Mouse (Mus musculus) stomach, embryonic 16.5 days (tissue): Measurements from ENCODE around the gene 9330159F19Rik. TPM values are rescaled to one million over a fixed set of nuclear protein-coding genes. Genes with fewer than 3 reads are reported as not detected.

Experiments used
- ATAC-seq: fragments of 200-750 bp; cut with Nextera tagmentation; 2 replicates; pipeline ENCODE4 v1.8.0; 2017; ENCODE audit warnings: moderate number of reproducible peaks, moderate TSS enrichment; ENCODE audit not compliant: insufficient read depth, low FRiP score
- H3K27ac ChIP-seq: fragments of 300-500 bp; sonication (generic); 2 replicates; pipeline ENCODE4 v1.5.1; 2014; ENCODE audit warnings: low read length
- H3K27me3 ChIP-seq: fragments of 300-500 bp; sonication (generic); 2 replicates; pipeline ENCODE4 v1.6.1; 2014; ENCODE audit warnings: low read length, control low read depth, mixed read lengths; ENCODE audit not compliant: control insufficient read depth, insufficient read depth
- H3K36me3 ChIP-seq: fragments of 300-500 bp; sonication (generic); 2 replicates; pipeline ENCODE4 v1.6.1; 2014; ENCODE audit warnings: low read length; ENCODE audit not compliant: control insufficient read depth, insufficient read depth
- H3K4me1 ChIP-seq: fragments of 300-500 bp; sonication (generic); 2 replicates; pipeline ENCODE4 v1.6.1; 2014; ENCODE audit warnings: low read length, control low read depth, mixed read lengths; ENCODE audit not compliant: control insufficient read depth, insufficient read depth
- H3K4me2 ChIP-seq: fragments of 300-500 bp; sonication (generic); 2 replicates; pipeline ENCODE4 v1.6.1; 2014; ENCODE audit warnings: low read depth, low read length, mixed read lengths
- H3K4me3 ChIP-seq: fragments of 300-500 bp; sonication (generic); replicated peaks from 2 replicates; pipeline ENCODE4 v1.5.1; 2014; ENCODE audit warnings: mild to moderate bottlenecking, low read length
- H3K9ac ChIP-seq: fragments of 300-500 bp; sonication (generic); 2 replicates; pipeline ENCODE4 v1.6.1; 2014; ENCODE audit warnings: low read length
- H3K9me3 ChIP-seq: fragments of 300-500 bp; sonication (generic); replicated peaks from 2 replicates; pipeline ENCODE4 v1.6.1; 2016; ENCODE audit warnings: low read length, control low read depth; ENCODE audit not compliant: control insufficient read depth
- WGBS: fragments of 180-500 bp; shearing (Covaris S2); extraction: QIAGEN DNeasy Blood & Tissue Kit; methylation state at CpG from one replicate; pipeline ENCODE4 v1.1.7; 2014; 5-methylcytosine and 5-hydroxymethylcytosine counted together
- polyA plus RNA-seq: library from polyadenylated mRNA; unstranded; fragments of >200 nt; fragmentation: Nextera tagmentation; extraction: Ambion mirVana; gene quantifications from 2 replicates; pipeline ENCODE4 v1.2.1, GENCODE M21; 2015

9330159F19Rik gene
- polyA plus RNA-seq, 1 experiment from 2014 or later = 3.0 TPM

DNA sequence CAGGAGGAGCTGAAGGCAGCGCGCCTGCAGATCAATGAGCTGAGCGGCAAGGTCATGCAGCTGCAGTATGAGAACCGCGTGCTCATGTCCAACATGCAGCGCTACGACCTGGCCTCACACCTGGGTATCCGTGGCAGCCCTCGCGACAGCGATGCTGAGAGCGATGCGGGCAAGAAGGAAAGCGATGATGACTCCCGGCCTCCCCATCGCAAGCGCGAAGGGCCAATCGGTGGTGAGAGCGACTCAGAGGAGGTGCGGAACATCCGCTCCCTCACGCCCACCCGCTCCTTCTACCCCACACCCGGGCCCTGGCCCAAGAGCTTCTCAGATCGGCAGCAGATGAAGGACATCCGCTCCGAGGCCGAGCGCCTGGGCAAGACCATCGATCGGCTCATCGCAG, 14.6 kb upstream of the 9330159F19Rik start:
- 95% methylated on average over 33 of the region's 33 CpGs for WGBS
- Histone ChIP-seq H3K36me3 (no peaks in the 10 kb centered on the region), H3K9ac (no peak overlapping the region), H3K27me3 (no peaks in the 10 kb centered on the region), H3K4me1 (no peaks in the 10 kb centered on the region), H3K4me2 (no peak overlapping the region), H3K9me3 (peaks cover 6% of the 10 kb centered on the region; the same call in 1 of the 2 replicates), H3K4me3 (no peak overlapping the region), H3K27ac (no peak overlapping the region)
- no peak for ATAC-seq

DNA sequence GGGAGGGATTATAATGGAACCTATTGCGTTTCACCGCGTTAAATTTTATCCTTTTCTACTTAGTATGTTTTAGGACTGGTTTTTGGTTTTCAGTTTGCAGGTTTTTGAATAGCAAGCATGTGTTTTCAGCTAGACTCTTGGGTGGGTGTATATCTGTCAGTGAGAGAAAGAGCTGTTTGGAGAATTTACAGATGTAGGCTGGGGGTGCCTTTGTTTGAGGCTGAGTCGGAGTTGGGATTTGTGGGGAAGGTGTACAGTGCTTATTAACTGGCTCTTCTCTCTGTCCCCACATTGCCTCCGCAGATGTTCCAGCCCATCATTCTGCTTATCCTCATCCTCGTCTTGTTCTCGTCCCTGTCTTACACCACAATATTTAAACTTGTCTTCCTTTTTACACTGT, 12.8 kb upstream of the 9330159F19Rik start, which contains the start of gene Gm49353:
Gm49353 (plus strand) TSS at position 313 of the 400 bp plus-strand sequence.
- ATAC-seq = no peak
- H3K27ac ChIP-seq = no peak within 1 kb of the TSS
- no peak within 1 kb of the TSS for H3K4me3 ChIP-seq
- WGBS = 79% methylated on average over 7 of the region's 7 CpGs
- H3K9me3 ChIP-seq = peaks cover 6% of the 10 kb centered on the region; the same call in 1 of the 2 replicates
- H3K4me1 ChIP-seq = no peaks in the 10 kb centered on the region
- H3K4me2 ChIP-seq = no peak within 1 kb of the TSS
- H3K36me3 ChIP-seq = no peaks in the 10 kb centered on the region
- no peaks in the 10 kb centered on the region for H3K27me3 ChIP-seq
- H3K9ac ChIP-seq = no peak within 1 kb of the TSS

GRCm38 (mm10) chr10:29199835-29200234, 11.6 kb upstream of the 9330159F19Rik start:
- H3K27ac ChIP-seq = no peak overlapping the region
- no peak overlapping the region for H3K4me2 ChIP-seq
- no peak for ATAC-seq
- no peak overlapping the region for H3K9ac ChIP-seq
- H3K4me1 ChIP-seq = no peaks in the 10 kb centered on the region
- 63% methylated on average over 3 of the region's 3 CpGs for WGBS
- H3K27me3 ChIP-seq = no peaks in the 10 kb centered on the region
- H3K4me3 ChIP-seq = no peak overlapping the region
- H3K9me3 ChIP-seq = peaks cover 6% of the 10 kb centered on the region; the same call in 1 of the 2 replicates
- H3K36me3 ChIP-seq = no peaks in the 10 kb centered on the region

GRCm38 (mm10) chr10:29200609-29201008, 10.8 kb upstream of the 9330159F19Rik start:
- Histone ChIP-seq H3K4me3 (no peak overlapping the region), H3K9me3 (peaks cover 6% of the 10 kb centered on the region; the same call in 1 of the 2 replicates), H3K4me1 (no peaks in the 10 kb centered on the region), H3K9ac (no peak overlapping the region), H3K4me2 (no peak overlapping the region), H3K36me3 (no peaks in the 10 kb centered on the region), H3K27me3 (no peaks in the 10 kb centered on the region), H3K27ac (no peak overlapping the region)
- 88% methylated on average over 1 of the region's 1 CpGs for WGBS
- no peak for ATAC-seq

GRCm38 (mm10) chr10:29206730-29207129, 4.7 kb upstream of the 9330159F19Rik start:
- H3K9me3 ChIP-seq = no peaks in the 10 kb centered on the region
- H3K27ac ChIP-seq = no peak overlapping the region
- ATAC-seq = no peak
- no peaks in the 10 kb centered on the region for H3K36me3 ChIP-seq
- no peaks in the 10 kb centered on the region for H3K4me1 ChIP-seq
- H3K4me3 ChIP-seq = no peak overlapping the region
- H3K4me2 ChIP-seq = no peak overlapping the region
- no peaks in the 10 kb centered on the region for H3K27me3 ChIP-seq
- no peak overlapping the region for H3K9ac ChIP-seq

- H3K27me3 ChIP-seq = no peaks in the 10 kb centered on the region
Measured at GRCm38 (mm10) chr10:29208735-29209134, 2.7 kb upstream of the 9330159F19Rik start.

DNA sequence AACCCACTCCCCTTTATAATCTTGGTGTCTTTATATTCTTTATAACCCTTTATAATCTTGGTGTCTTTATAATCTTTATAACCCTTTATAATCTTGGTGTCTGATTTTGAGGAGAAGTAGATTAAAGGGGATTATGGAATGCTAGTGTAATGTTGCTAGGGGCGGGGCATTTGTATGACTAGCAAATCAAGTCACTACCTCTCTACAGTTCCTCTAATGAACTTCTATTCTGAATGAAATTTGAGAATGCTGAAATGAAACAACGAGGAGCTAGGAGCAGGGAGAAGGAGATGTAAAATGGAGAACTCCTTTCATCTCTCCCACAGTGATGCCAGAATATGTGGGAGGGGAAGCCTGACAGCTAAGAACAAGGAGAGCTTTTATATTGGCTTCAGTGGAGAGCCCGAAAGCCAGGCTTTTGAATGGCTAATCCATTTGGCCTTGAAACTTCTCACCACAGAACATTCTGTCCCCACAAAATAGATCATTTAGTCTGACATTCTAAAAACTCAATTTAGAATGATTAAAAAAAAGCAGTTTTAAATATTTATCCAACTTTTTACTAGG, 2.2 kb downstream of the 9330159F19Rik start:
- Histone ChIP-seq H3K4me2 (no peak overlapping the region), H3K9me3 (no peaks in the 10 kb centered on the region), H3K36me3 (no peaks in the 10 kb centered on the region), H3K27ac (no peak overlapping the region), H3K4me3 (no peak overlapping the region), H3K27me3 (no peaks in the 10 kb centered on the region), H3K9ac (no peak overlapping the region), H3K4me1 (no peaks in the 10 kb centered on the region)
- no peak for ATAC-seq
- WGBS = 53% methylated on average over 3 of the region's 3 CpGs

More at GRCm38 (mm10) chr10:29208735-29209134, 2.7 kb upstream of the 9330159F19Rik start:
- Histone ChIP-seq H3K4me3 (no peak overlapping the region), H3K9ac (no peak overlapping the region), H3K4me2 (no peak overlapping the region), H3K27ac (no peak overlapping the region), H3K36me3 (no peaks in the 10 kb centered on the region), H3K4me1 (no peaks in the 10 kb centered on the region), H3K9me3 (no peaks in the 10 kb centered on the region)
- ATAC-seq = no peak
- 60% methylated on average over 3 of the region's 3 CpGs for WGBS

GRCm38 (mm10) chr10:29216957-29217356, 5.6 kb downstream of the 9330159F19Rik start:
- no peaks in the 10 kb centered on the region for H3K27me3 ChIP-seq
- WGBS = 96% methylated on average over 1 of the region's 1 CpGs

GRCm38 (mm10) chr10:29217451-29217850, 6.0 kb downstream of the 9330159F19Rik start:
- 76% methylated on average over 2 of the region's 2 CpGs for WGBS
- ATAC-seq = no peak
- Histone ChIP-seq H3K27me3 (no peaks in the 10 kb centered on the region), H3K9ac (no peak overlapping the region), H3K9me3 (no peaks in the 10 kb centered on the region), H3K27ac (no peak overlapping the region), H3K36me3 (no peaks in the 10 kb centered on the region), H3K4me1 (no peaks in the 10 kb centered on the region), H3K4me2 (no peak overlapping the region), H3K4me3 (no peak overlapping the region)

More at GRCm38 (mm10) chr10:29216957-29217356, 5.6 kb downstream of the 9330159F19Rik start:
- H3K9me3 ChIP-seq = no peaks in the 10 kb centered on the region
- no peak overlapping the region for H3K4me2 ChIP-seq
- H3K9ac ChIP-seq = no peak overlapping the region
- no peaks in the 10 kb centered on the region for H3K4me1 ChIP-seq
- H3K4me3 ChIP-seq = no peak overlapping the region
- no peak for ATAC-seq
- H3K36me3 ChIP-seq = no peaks in the 10 kb centered on the region
- no peak overlapping the region for H3K27ac ChIP-seq
